Mouse (Mus musculus): Measurements from ENCODE around the gene Idh1.

- TF ChIP-seq CTCF (IDR thresholded peaks at IDR 0.05; ENCODE audit: insufficient read depth, low read length) (no peak), POLR2A (IDR thresholded peaks at IDR 0.05; ENCODE audit: borderline replicate concordance, extremely low read depth, low read depth, low read length) (no peak)
These were observed 752 bp upstream of the Idh1 start for GRCm38 (mm10) chr1:65187074-65187430.
